Mouse (Mus musculus) olfactory bulb, adult 2 months (tissue): ENCODE data around the gene Mast4.

Source experiments
- CTCF ChIP-seq: fragments of 200-500 bp; IDR thresholded peaks from 2 replicates; pipeline ENCODE4 v1.5.1; 2012; ENCODE audit warnings: low read depth, mild to moderate bottlenecking, low read length, moderate library complexity; ENCODE audit not compliant: insufficient read depth
- POLR2A ChIP-seq: fragments of 200-500 bp; IDR thresholded peaks from 2 replicates; pipeline ENCODE4 v1.6.1; 2012; ENCODE audit warnings: mild to moderate bottlenecking, low read depth, low read length, moderate library complexity; ENCODE audit not compliant: insufficient read depth

DNA sequence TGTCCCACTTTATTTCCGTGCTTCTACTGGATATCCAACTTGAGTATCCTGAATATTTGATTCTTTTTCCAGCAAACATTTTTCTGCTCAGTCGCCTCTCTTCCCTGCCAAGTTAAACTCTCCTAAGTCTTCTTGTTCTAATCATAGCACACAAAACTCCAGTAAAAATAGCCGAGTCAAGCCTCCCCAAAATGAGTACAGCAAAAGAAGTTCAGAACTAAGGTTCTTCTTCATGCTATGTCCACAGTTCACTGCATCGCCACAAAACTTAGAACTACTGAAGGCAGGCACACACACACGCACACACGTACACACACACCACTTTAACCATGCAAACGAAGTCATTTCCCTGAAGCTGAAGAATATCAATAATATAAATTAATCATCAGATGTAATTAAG, 49.3 kb downstream of the Mast4 start:
- TF ChIP-seq POLR2A (no peak), CTCF (no peak)
